Mouse (Mus musculus) spleen, postnatal 10 days (tissue): ENCODE results near the gene Nlrp3.

Source experiments
- DNase-seq, 2 experiments: peaks; one replicate each; pipeline ENCODE4 v3.0.0; 2021 to 2022; ENCODE audit warnings: low spot score in 2 of 2

Nlrp3 gene

GRCm38 (mm10) chr11:59541324-59541723 lies at the start of gene Nlrp3:
TSS of gene Nlrp3 (plus strand) at chr11:59541568.
- no peak for DNase-seq

GRCm38 (mm10) chr11:59496672-59497310 lies 44.6 kb upstream of the Nlrp3 start:
- DNase-seq, result no peak

GRCm38 (mm10) chr11:59497747-59498146 lies 43.6 kb upstream of the Nlrp3 start:
- no peak for DNase-seq

GRCm38 (mm10) chr11:59501978-59502700 lies 39.2 kb upstream of the Nlrp3 start:
- DNase-seq, result no peak

GRCm38 (mm10) chr11:59505351-59505838 lies 36.0 kb upstream of the Nlrp3 start:
- peak; percentile 43 to 68 for DNase-seq

- peak; percentile 43 to 68 for DNase-seq
Measured at GRCm38 (mm10) chr11:59505839-59506712, 35.3 kb upstream of the Nlrp3 start.

GRCm38 (mm10) chr11:59506713-59507074 lies 34.7 kb upstream of the Nlrp3 start:
- no peak for DNase-seq

GRCm38 (mm10) chr11:59511558-59511957 lies 29.8 kb upstream of the Nlrp3 start:
- no peak for DNase-seq

GRCm38 (mm10) chr11:59512733-59513132 lies 28.6 kb upstream of the Nlrp3 start:
- DNase-seq, result no peak

GRCm38 (mm10) chr11:59513556-59513955 lies 27.8 kb upstream of the Nlrp3 start:
- no peak for DNase-seq

GRCm38 (mm10) chr11:59514381-59514780 lies 27.0 kb upstream of the Nlrp3 start:
- DNase-seq, result no peak

GRCm38 (mm10) chr11:59514789-59515188 lies 26.6 kb upstream of the Nlrp3 start:
- DNase-seq, result no peak

GRCm38 (mm10) chr11:59517441-59517840 lies 23.9 kb upstream of the Nlrp3 start:
- DNase-seq, result no peak

- no peak for DNase-seq
Measured at GRCm38 (mm10) chr11:59518226-59518625, 23.1 kb upstream of the Nlrp3 start.

GRCm38 (mm10) chr11:59519741-59520495 lies 21.4 kb upstream of the Nlrp3 start:
- no peak for DNase-seq

- DNase-seq, result no peak
Measured at GRCm38 (mm10) chr11:59524150-59524549, 17.2 kb upstream of the Nlrp3 start.

- DNase-seq, result peak in 1 of 2 experiments; percentile 75
Measured at GRCm38 (mm10) chr11:59525237-59525636, 16.1 kb upstream of the Nlrp3 start.

- DNase-seq, result no peak
Measured at GRCm38 (mm10) chr11:59526472-59527080, 14.8 kb upstream of the Nlrp3 start, which contains the start of gene Zkscan17. TSS of gene Zkscan17 (minus strand) at chr11:59526751.

GRCm38 (mm10) chr11:59530221-59530620 lies 11.1 kb upstream of the Nlrp3 start:
- DNase-seq, result no peak

GRCm38 (mm10) chr11:59530870-59531535 lies 10.4 kb upstream of the Nlrp3 start:
- DNase-seq, result no peak
